Mouse (Mus musculus) heart, postnatal 10 days (tissue): ENCODE results near the gene Rnasek. TPM values are rescaled to one million over a fixed set of nuclear protein-coding genes. Genes with fewer than 3 reads are reported as not detected.

Source experiments
- DNase-seq, 2 experiments: peaks; one replicate each; pipeline ENCODE4 v3.0.0; 2021
- intact Hi-C: fragments of 180-260 bp; cut with DNase I; formaldehyde crosslinking; loops from one replicate; pipeline ENCODE4 v1.15.1; 2025
- total RNA-seq, 2 experiments: library from RNA; stranded (reverse); gene quantifications; 2 replicates each; pipeline ENCODE4 v1.2.3; 2021

Rnasek gene
- total RNA-seq, 2 experiments from 2014 or later, result 96.4 to 102 TPM

GRCm38 (mm10) chr11:70219873-70220272 is 19.8 kb downstream of the Rnasek start:
- intact Hi-C loops, result no loop called here
- no peak for DNase-seq

- intact Hi-C loops, result no loop called here
- DNase-seq, result no peak
Observed at GRCm38 (mm10) chr11:70218741-70219470, 20.7 kb downstream of the Rnasek start.

DNA sequence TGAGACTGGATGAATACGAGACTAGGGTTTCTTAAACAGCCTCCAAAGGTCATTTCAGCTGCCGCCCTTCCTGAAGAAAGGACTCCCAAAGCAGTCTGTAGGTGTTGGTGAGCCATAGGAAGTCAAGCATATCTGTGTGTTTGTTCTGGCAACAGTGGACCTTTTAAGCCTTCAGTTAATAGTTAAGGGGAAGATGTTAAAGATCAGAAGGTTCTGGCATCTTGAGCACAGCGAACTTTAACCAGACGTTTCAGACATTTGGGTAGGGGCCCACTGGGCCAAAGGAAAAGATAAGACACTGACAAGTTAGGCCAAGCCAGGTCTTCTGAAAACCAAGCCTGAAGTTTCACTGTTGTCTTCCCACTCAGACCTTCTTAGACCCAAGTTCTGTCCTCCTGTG is 21.6 kb downstream of the Rnasek start:
- DNase-seq, result no peak
- intact Hi-C loops, result no loop called here

DNA sequence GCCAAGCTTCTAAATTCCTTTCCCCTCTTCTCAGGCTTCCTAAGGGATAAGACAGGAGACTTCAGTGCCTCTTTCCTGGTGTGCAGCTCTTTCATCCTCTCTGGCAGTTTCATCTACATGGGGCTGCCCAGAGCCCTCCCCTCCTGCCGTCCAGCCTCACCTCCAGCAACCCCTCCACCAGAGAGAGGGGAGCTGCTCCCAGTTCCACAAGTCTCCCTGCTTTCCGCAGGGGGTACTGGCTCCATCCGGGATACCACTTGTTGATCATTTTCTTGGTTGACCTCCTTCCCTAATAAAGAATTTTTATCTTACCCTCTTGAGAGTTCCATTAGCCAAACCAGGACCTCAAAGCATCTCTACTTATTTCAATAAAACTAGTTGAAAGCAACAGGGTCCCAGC is 23.5 kb downstream of the Rnasek start:
- DNase-seq, result no peak
- intact Hi-C loops, result no loop called here

DNA sequence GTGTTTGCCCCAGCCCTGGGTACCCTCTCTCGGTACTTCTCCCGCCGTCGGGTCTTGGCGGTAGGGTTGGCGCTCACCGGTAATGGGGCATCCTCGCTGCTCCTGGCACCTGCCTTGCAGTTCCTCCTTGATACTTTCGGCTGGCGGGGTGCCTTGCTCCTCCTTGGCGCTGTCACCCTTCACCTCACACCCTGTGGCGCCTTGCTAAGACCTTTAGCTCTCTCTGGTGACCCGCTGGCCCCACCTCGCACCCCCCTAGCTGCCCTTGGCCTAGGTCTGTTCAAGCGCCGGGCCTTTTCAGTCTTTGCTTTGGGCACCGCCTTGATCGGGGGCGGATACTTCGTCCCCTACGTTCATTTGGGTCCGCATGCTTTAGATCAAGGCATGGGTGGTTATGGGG is 24.3 kb downstream of the Rnasek start:
- DNase-seq, result no peak
- intact Hi-C loops, result no loop called here

DNA sequence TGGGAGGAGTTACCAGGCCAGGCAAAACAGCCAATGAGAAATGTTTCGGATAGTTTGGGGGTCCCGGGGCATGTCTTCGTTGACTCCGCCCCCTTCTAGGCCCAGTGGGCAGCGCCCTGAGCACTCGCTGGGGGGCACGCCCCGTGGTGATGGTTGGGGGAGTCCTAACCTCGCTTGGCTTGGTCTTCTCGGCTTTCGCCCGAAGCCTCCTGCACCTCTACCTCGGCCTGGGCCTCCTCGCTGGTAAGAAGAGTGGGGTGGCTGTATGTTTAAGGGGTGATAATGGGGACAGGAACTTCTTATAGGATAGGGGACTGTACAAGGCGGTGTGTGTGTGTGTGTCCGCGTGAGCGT is 24.8 kb downstream of the Rnasek start:
- intact Hi-C loops, result loop anchor here (5.0 kb wide), 2 partner anchors 43 to 283 kb away; no protein-coding TSS in a partner anchor
- DNase-seq, result no peak

DNA sequence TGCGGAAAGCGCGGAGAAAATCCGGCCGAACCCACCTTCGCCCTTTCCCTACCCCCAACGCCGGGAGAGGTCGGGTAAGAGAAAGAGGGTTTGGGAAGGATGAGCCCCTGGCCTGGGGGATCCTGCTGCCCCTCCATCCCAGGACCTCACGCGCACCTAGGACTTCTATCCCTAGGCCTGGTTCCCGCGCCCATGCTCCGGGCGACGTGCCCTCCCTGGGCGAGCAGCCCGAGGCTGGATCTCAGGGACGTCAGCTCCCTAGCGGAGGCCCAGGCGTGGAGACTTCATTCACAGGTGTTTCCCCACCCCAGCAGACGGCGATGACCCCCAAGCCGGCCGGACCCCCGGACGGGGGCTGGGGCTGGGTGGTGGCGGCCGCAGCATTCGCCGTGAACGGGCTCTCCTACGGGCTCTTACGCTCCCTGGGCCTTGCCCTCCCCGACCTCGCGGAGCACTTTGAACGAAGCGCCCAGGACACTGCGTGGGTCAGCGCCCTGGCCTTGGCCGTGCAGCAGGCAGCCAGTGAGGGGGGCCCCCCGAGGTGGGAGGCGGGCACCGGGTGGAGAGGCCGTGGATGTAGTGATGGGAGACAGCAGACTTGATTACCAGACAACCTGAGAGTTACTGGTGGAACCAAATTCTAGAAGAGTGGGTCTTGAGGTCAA is 25.3 kb downstream of the Rnasek start:
- intact Hi-C loops, result loop anchor here (5.0 kb wide), 2 partner anchors 42 to 282 kb away; no protein-coding TSS in a partner anchor

GRCm38 (mm10) chr11:70213736-70214135 is 25.9 kb downstream of the Rnasek start:
- DNase-seq, result no peak
- intact Hi-C loops, result loop anchor here (1.0 to 5.0 kb wide), 4 partner anchors 41 to 281 kb away; no protein-coding TSS in a partner anchor

More for the DNA sequence above, 25.3 kb downstream of the Rnasek start:
- no peak for DNase-seq

DNA sequence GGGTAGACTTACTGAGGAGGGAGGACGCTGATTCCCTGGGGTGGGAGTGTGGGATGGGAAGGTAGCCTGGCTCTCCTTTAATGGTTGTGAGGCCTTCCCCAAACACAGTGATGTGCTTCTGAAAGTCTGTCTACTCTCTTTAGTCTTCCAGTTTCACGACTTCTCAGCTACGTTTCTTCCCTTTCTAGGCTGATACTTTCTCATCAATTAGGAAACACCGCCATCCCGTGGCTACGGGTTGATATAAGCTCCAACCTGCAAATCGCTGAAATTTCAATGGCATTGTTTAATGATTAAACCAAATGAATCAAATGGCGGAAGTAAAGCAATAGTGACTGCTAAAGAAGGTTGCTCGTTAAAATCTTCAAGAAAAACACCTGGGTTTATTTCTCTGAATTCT is 26.7 kb downstream of the Rnasek start:
- DNase-seq, result peak; percentile 79 to 85
- intact Hi-C loops, result loop anchor here (1.0 to 5.0 kb wide), 4 partner anchors 41 to 281 kb away; no protein-coding TSS in a partner anchor

- intact Hi-C loops, result loop anchor here (5.0 kb wide), 2 partner anchors 40 to 280 kb away; no protein-coding TSS in a partner anchor
- DNase-seq, result no peak
Observed at GRCm38 (mm10) chr11:70212423-70212822, 27.2 kb downstream of the Rnasek start, which contains the start of gene Slc16a11. Gene Slc16a11, plus strand, starts transcription at chr11:70212752.

- intact Hi-C loops, result loop anchor here (5.0 kb wide), 2 partner anchors 40 to 280 kb away; no protein-coding TSS in a partner anchor
- no peak for DNase-seq
Observed at GRCm38 (mm10) chr11:70211972-70212371, 27.7 kb downstream of the Rnasek start.

- no peak for DNase-seq
- intact Hi-C loops, result loop anchor here (5.0 kb wide), 2 partner anchors 38 to 278 kb away; no protein-coding TSS in a partner anchor
Observed at GRCm38 (mm10) chr11:70210681-70211080, 29.0 kb downstream of the Rnasek start.

DNA sequence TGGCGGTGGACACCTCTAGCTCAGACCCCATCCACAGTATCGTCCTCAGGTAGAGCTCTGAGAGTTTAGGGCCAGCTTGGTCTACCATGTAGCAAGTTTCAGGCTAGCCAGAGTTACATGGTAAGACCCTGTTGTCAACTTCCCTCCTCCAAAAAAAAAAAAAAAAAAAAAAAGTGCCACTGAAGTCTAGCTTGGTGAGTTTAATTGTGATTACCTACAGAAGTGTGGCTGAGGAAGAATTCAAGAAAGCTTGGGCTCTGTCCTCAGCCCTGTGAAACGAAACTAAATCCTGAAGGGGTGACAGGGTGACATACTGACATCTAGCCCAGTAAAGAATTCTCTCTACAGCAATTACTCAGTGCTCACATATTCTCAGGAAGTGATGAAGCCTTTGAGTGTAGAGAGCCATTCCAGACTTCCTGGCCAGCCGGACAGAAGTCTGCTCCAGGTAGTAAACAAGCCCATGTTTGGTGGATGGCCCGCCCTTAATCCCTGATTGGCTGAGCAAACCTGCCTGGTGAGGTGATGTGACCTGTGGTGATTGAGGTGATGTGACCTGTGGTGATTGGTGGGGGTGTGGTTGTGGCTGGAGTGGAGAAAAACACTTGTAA is 30.8 kb downstream of the Rnasek start:
- DNase-seq, result no peak
- intact Hi-C loops, result no loop called here

DNA sequence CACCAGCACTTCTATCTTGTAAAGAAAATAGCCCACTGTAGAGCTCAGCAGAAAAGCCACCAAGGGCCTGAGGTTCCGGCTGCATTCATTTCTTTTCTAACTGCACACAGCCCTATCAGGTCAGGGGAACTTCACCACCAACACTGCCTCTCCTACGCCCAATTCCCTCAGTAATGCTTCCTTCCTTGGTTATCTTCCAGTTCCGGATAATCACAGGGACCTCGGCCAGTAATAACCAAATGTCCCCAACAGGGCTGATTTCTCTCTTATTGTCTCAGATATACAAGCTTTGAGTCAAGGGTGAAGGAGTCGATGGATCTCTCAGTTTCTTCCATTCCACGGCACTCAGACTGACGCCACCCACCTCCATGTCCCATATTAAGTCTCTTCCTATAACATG is 32.4 kb downstream of the Rnasek start:
- DNase-seq, result no peak
- intact Hi-C loops, result no loop called here

GRCm38 (mm10) chr11:70206801-70207200 is 32.8 kb downstream of the Rnasek start:
- DNase-seq, result no peak
- intact Hi-C loops, result no loop called here

- intact Hi-C loops, result loop anchor here (1.0 to 2.0 kb wide), 2 partner anchors 127 to 146 kb away; no protein-coding TSS in a partner anchor
- peak; percentile 85 to 91 for DNase-seq
Observed at GRCm38 (mm10) chr11:70201691-70202090, 38.0 kb downstream of the Rnasek start.

DNA sequence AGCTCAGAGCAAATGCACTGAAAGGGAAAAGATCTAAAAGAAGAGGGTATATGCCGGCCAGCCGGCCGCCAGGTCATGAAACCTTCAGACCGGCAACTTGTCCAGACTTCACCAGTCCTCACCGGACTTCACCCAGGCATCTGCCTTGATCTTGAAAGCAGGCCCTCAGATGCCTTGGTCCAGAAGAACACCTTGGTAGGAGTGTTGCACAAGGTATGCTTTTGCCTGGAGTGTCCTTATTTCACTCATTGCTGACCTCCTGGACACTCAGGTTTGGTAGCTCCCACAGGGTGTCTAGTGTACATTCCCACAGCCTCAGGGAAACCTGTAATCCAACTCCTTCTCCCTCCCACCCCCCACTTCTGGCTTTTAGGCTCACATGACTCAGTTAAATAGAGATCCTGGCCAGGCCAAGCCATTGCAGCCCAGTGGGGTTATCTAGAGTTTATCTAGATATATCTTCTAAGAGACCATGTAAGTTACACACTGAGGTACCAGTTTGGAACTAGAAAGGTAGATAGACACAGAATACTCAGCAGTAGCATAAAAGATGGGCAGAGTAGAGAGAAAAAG is 39.5 kb downstream of the Rnasek start:
- DNase-seq, result no peak
- intact Hi-C loops, result loop anchor here (2.0 kb wide), 1 partner anchor 125 kb away; no protein-coding TSS in a partner anchor

DNA sequence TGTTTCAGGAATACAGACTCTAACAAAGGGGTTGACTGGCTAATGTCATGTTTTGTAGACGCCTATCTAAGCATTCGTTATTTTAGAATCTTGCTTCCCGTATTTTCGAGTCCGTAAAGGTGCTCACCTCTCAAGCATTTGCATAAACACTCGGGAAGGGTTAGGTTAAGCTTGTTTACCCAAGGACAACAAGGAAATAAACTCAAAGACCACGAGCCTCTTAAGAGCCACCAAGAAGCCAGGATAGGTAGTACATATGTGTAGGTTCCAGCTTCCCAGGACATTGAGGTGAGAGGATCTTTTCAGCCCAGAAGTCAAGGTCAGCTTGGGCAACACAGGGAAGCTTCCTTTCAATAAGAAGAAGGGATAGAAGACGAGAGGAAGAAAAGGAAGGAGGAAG is 40.5 kb downstream of the Rnasek start:
- no peak for DNase-seq
- intact Hi-C loops, result no loop called here

GRCm38 (mm10) chr11:70198332-70198731 is 41.3 kb downstream of the Rnasek start:
- no peak for DNase-seq
- intact Hi-C loops, result no loop called here

DNA sequence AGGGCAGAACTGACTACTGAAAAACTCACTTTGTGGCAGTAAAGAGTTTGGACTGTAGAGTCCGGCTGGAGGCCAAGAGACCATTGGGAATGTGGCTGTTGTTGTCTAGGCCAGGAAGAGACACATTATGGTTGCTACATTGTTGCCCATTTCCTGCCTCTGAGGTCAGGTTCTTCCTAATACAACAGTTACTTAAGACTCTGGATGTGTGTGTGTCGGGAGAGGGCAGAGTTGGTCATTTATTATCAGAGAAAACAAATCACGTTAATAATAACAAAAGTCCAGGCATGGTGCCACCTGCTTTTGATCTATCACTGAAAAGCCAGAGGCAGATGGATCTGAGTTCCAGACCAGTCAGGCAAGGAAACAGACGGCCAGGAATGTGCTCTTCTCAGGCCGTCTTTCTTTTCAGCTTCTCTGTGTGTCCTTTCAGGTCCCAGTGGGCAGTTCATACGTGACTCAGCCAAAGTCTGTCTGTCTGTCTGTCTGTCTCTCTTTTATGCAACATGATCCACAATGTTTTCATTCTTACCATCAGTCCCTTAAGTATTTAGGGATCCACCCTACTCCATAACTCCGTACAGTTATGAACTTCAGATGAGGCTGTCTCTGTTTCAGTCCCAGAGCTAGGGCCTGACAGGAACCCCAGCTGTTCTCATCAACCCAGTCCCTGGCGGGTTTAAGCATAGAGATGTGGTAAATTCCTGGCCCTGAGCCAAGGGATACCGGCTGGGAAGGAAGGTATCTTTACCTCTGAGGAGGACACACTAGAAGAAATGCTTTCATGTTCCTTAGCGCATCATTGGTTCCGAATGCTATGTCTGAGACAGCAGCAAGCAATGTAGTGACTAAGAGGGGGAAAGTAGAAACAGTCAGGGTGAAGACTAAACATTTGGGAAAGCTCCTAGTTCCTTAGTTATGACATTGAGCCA is 46.0 kb downstream of the Rnasek start:
- intact Hi-C loops, result no loop called here
- no peak for DNase-seq
